Mouse (Mus musculus) liver, embryonic 11.5 days (tissue): Measurements from ENCODE around the gene H2-Q4. TPM values are rescaled to one million over a fixed set of nuclear protein-coding genes. Genes with fewer than 3 reads are reported as not detected.
"Not testable (repeated sequence)": the region's sequence is repeated elsewhere in the genome, so short reads cannot be mapped to it uniquely, and the experiment has no call there.

Source experiments
- ATAC-seq: fragments of 200-750 bp; cut with Nextera tagmentation; replicated peaks from 2 replicates; pipeline ENCODE4 v1.8.0; 2017; ENCODE audit warnings: moderate number of reproducible peaks, mild to moderate bottlenecking, moderate TSS enrichment, moderate library complexity; ENCODE audit not compliant: low FRiP score
- DNase-seq: peaks from one replicate; pipeline ENCODE4 v3.0.0-alpha.2; 2017; ENCODE audit warnings: low spot score
- H3K27ac ChIP-seq: fragments of 300-500 bp; sonication (generic); 2 replicates; pipeline ENCODE4 v1.5.1; 2014; ENCODE audit warnings: mild to moderate bottlenecking, low read depth, low read length, control low read depth
- H3K27me3 ChIP-seq: fragments of 300-500 bp; sonication (generic); replicated peaks from 2 replicates; pipeline ENCODE4 v1.6.1; 2014; ENCODE audit warnings: low read length, mixed read lengths; ENCODE audit not compliant: control insufficient read depth, insufficient read depth
- H3K36me3 ChIP-seq: fragments of 300-500 bp; sonication (generic); 2 replicates; pipeline ENCODE4 v1.6.1; 2014; ENCODE audit warnings: mild to moderate bottlenecking, low read length, moderate library complexity, mixed read lengths; ENCODE audit not compliant: control insufficient read depth, insufficient read depth
- H3K4me1 ChIP-seq: fragments of 300-500 bp; sonication (generic); replicated peaks from 2 replicates; pipeline ENCODE4 v1.6.1; 2014; ENCODE audit warnings: low read length, mixed read lengths; ENCODE audit not compliant: control insufficient read depth, insufficient read depth
- H3K4me2 ChIP-seq: fragments of 300-500 bp; sonication (generic); 2 replicates; pipeline ENCODE4 v1.6.1; 2014; ENCODE audit warnings: mild to moderate bottlenecking, control low read depth, moderate library complexity
- H3K4me3 ChIP-seq: fragments of 300-500 bp; sonication (generic); 2 replicates; pipeline ENCODE4 v1.5.1; 2014; ENCODE audit warnings: low read depth, low read length, control low read depth
- H3K9ac ChIP-seq: fragments of 300-500 bp; sonication (generic); 2 replicates; pipeline ENCODE4 v1.6.1; 2014; ENCODE audit warnings: low read depth, low read length, control low read depth
- H3K9me3 ChIP-seq: fragments of 300-500 bp; sonication (generic); 2 replicates; pipeline ENCODE4 v1.6.1; 2016; ENCODE audit warnings: low read length, inconsistent platforms, mixed read lengths; ENCODE audit not compliant: control insufficient read depth
- WGBS: fragments of 180-500 bp; shearing (Covaris S2); extraction: QIAGEN DNeasy Blood & Tissue Kit; methylation state at CpG from one replicate; pipeline ENCODE4 v1.1.7; 2014; 5-methylcytosine and 5-hydroxymethylcytosine counted together
- polyA plus RNA-seq: library from polyadenylated mRNA; unstranded; fragments of >200 nt; fragmentation: Nextera tagmentation; extraction: Ambion mirVana; gene quantifications from 2 replicates; pipeline ENCODE4 v1.2.1, GENCODE M21; 2014

H2-Q4 gene
- polyA plus RNA-seq, 1 experiment from 2014 or later, result 2.0 TPM

GRCm38 (mm10) chr17:35413057-35413456, 33.6 kb downstream of the H2-Q4 start:
- H3K9ac ChIP-seq, H3K4me1 ChIP-seq, DNase-seq, H3K9me3 ChIP-seq, H3K27me3 ChIP-seq, H3K4me2 ChIP-seq, ATAC-seq, H3K4me3 ChIP-seq, H3K27ac ChIP-seq, H3K36me3 ChIP-seq: not testable (repeated sequence)
- WGBS, result no CpG with 5 or more reads among the region's 1 CpGs

GRCm38 (mm10) chr17:35415273-35416129, 36.1 kb downstream of the H2-Q4 start:
- H3K27ac ChIP-seq, H3K4me3 ChIP-seq, H3K36me3 ChIP-seq, DNase-seq, H3K9me3 ChIP-seq, H3K4me2 ChIP-seq, H3K4me1 ChIP-seq, H3K27me3 ChIP-seq, ATAC-seq, H3K9ac ChIP-seq: not testable (repeated sequence)
- WGBS, result 68% methylated on average over 3 of the region's 10 CpGs

- H3K27me3 ChIP-seq, result peaks cover 8% of the 10 kb centered on the region; the same call in 1 of the 2 replicates
- H3K4me1 ChIP-seq, result no peaks in the 10 kb centered on the region
- no peak overlapping the region for H3K4me3 ChIP-seq
- ATAC-seq (no peak), DNase-seq (no peak)
- H3K9me3 ChIP-seq, result no peaks in the 10 kb centered on the region
- no peak overlapping the region for H3K4me2 ChIP-seq
- no peak overlapping the region for H3K9ac ChIP-seq
- H3K36me3 ChIP-seq, result no peaks in the 10 kb centered on the region
- no peak overlapping the region for H3K27ac ChIP-seq
- 72% methylated on average over 7 of the region's 7 CpGs for WGBS
Observed at GRCm38 (mm10) chr17:35418772-35419171, 39.4 kb downstream of the H2-Q4 start.

- not testable (repeated sequence) for DNase-seq, H3K4me2 ChIP-seq, H3K36me3 ChIP-seq, H3K9me3 ChIP-seq, ATAC-seq, H3K27ac ChIP-seq, H3K27me3 ChIP-seq, H3K4me1 ChIP-seq, H3K9ac ChIP-seq, H3K4me3 ChIP-seq
- WGBS, result 51% methylated on average over 4 of the region's 4 CpGs
Observed at GRCm38 (mm10) chr17:35419564-35419963, 40.1 kb downstream of the H2-Q4 start.

- H3K27me3 ChIP-seq, result peaks cover 16% of the 10 kb centered on the region
- H3K4me2 ChIP-seq, DNase-seq, H3K4me1 ChIP-seq, H3K9me3 ChIP-seq, H3K9ac ChIP-seq, H3K27ac ChIP-seq, H3K36me3 ChIP-seq, ATAC-seq, H3K4me3 ChIP-seq: not testable (repeated sequence)
- 13% methylated on average over 11 of the region's 11 CpGs for WGBS
Observed at GRCm38 (mm10) chr17:35420206-35420810, 40.9 kb downstream of the H2-Q4 start.

GRCm38 (mm10) chr17:35421331-35421730, 41.9 kb downstream of the H2-Q4 start:
- H3K36me3 ChIP-seq, H3K27ac ChIP-seq, DNase-seq, H3K4me3 ChIP-seq, H3K4me1 ChIP-seq, H3K9me3 ChIP-seq, H3K9ac ChIP-seq, H3K4me2 ChIP-seq, ATAC-seq: not testable (repeated sequence)
- peaks cover 26% of the 10 kb centered on the region for H3K27me3 ChIP-seq
- WGBS, result 85% methylated on average over 4 of the region's 4 CpGs

GRCm38 (mm10) chr17:35422360-35422759, 42.9 kb downstream of the H2-Q4 start:
- H3K9me3 ChIP-seq, H3K9ac ChIP-seq, H3K36me3 ChIP-seq, H3K4me2 ChIP-seq, H3K27ac ChIP-seq, H3K4me3 ChIP-seq, DNase-seq, ATAC-seq, H3K4me1 ChIP-seq: not testable (repeated sequence)
- 84% methylated on average over 5 of the region's 5 CpGs for WGBS
- peaks cover 27% of the 10 kb centered on the region for H3K27me3 ChIP-seq

GRCm38 (mm10) chr17:35423131-35423810, 43.9 kb downstream of the H2-Q4 start:
- not testable (repeated sequence) for H3K27ac ChIP-seq, H3K4me1 ChIP-seq, H3K9me3 ChIP-seq, ATAC-seq, H3K9ac ChIP-seq, H3K4me2 ChIP-seq, H3K4me3 ChIP-seq, DNase-seq, H3K36me3 ChIP-seq
- WGBS, result 52% methylated on average over 3 of the region's 3 CpGs
- peaks cover 27% of the 10 kb centered on the region for H3K27me3 ChIP-seq
